Mouse (Mus musculus): ENCODE measurements at regions not wholly inside any gene's neighbourhood (a gene's known extent, or its start where the extent isn't known, plus 50 kb on each side); places are given as distances from the start of the nearest gene placed in this dataset.
A peak's percentile ranks its signal among the peaks of the same experiment; 100 is the strongest.

DNA sequence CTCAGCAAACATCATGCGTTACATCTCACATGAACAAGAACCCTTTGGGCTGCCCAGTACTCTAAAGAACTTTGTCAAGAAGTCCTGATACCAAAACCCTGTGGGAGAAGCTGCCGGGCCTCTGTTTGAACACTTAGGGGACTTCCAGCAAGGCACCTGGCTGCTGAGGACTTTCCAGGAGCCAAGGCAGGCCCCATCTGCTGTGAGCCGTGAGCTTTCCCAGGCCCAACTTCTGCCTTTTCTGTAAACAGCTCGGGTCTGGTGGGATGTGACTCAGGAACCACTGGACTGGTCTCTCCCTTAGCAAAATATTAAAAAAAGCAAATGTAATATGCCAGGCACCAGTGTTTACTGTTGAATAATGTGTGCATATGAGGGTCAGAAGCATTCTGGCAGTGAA lies 85.7 kb upstream of the Id2 start:
- no peaks in the 10 kb centered on the region for H3K4me1 ChIP-seq (ENCODE audit: insufficient read depth, low read depth, low read length)
- H3K4me2 ChIP-seq (replicated peaks; ENCODE audit: low read depth, low read length): no peak overlapping the region
- H3K27me3 ChIP-seq (replicated peaks; ENCODE audit: insufficient read depth, low read length): no peaks in the 10 kb centered on the region
- no peak for DNase-seq (ENCODE audit: low spot score)
- no peaks in the 10 kb centered on the region for H3K36me3 ChIP-seq (ENCODE audit: insufficient read depth, low read length)
- no peak for TF ChIP-seq EP300 (IDR thresholded peaks at IDR 0.05)
- TF ChIP-seq CTCF (IDR thresholded peaks at IDR 0.05): no peak
- ATAC-seq: no peak
- no peak overlapping the region for H3K9ac ChIP-seq (replicated peaks; ENCODE audit: low read depth)
- H3K4me3 ChIP-seq (ENCODE audit: low read depth, low read length): no peak overlapping the region
- H3K9me3 ChIP-seq (ENCODE audit: low read length): no peaks in the 10 kb centered on the region
- WGBS: 70% methylated on average over 4 of the region's 4 CpGs
- H3K27ac ChIP-seq (ENCODE audit: low read length): no peak overlapping the region

DNA sequence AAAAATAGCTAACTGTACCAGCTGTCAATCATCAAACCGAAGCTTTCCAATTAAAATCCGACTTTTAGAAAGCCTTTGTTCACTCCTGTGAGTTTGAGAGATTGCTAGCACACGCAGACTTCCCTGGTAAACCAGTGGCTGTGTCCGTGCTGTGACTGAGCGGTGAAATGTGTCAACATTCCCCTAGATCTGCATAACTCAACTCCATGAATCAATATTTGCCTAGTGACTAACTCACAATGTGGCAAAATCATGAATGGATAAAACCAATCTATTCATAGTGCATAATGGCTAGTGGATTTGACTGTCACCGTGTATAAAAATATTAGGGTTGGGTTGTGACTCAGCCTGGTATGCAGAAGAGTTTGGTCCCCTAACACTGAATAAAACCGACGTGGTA lies 84.4 kb upstream of the Id2 start:
- Histone ChIP-seq H3K9me3 (ENCODE audit: low read length) (no peaks in the 10 kb centered on the region), H3K36me3 (ENCODE audit: insufficient read depth, low read length) (no peaks in the 10 kb centered on the region), H3K4me3 (ENCODE audit: low read depth, low read length) (no peak overlapping the region), H3K4me2 (replicated peaks; ENCODE audit: low read depth, low read length) (no peak overlapping the region), H3K27ac (ENCODE audit: low read length) (no peak overlapping the region), H3K4me1 (ENCODE audit: insufficient read depth, low read depth, low read length) (no peaks in the 10 kb centered on the region), H3K27me3 (replicated peaks; ENCODE audit: insufficient read depth, low read length) (no peaks in the 10 kb centered on the region), H3K9ac (replicated peaks; ENCODE audit: low read depth) (no peak overlapping the region)
- peak; percentile 82 for DNase-seq (ENCODE audit: low spot score)
- peak; percentile 83 for ATAC-seq
- no peak for TF ChIP-seq CTCF (IDR thresholded peaks at IDR 0.05)
- TF ChIP-seq EP300 (IDR thresholded peaks at IDR 0.05): peak; percentile 71
- WGBS: 52% methylated on average over 8 of the region's 8 CpGs

DNA sequence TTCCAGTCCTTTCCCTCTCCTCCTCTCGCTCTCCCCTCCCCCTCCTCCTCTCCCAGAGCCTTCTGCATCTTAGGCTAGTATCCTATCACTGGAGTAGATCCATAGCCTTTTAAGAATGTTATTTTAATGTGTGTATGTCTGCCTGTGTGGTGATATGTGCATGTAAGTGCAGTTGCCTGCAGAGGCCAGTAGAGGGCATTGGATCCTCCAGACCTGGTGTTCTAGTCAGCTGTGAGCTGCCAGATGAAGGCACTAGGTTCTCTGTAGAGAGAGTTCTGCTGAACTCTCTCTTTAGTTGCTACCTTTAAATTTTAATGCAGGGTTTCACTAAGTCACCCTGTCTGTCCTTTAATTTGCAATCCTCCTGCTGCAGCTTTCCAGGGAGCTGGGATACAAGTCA lies 83.9 kb upstream of the Id2 start:
- Histone ChIP-seq H3K9me3 (ENCODE audit: low read length) (no peaks in the 10 kb centered on the region), H3K9ac (replicated peaks; ENCODE audit: low read depth) (no peak overlapping the region), H3K27ac (ENCODE audit: low read length) (no peak overlapping the region), H3K36me3 (ENCODE audit: insufficient read depth, low read length) (no peaks in the 10 kb centered on the region), H3K4me1 (ENCODE audit: insufficient read depth, low read depth, low read length) (no peaks in the 10 kb centered on the region), H3K27me3 (replicated peaks; ENCODE audit: insufficient read depth, low read length) (no peaks in the 10 kb centered on the region), H3K4me2 (replicated peaks; ENCODE audit: low read depth, low read length) (no peak overlapping the region), H3K4me3 (ENCODE audit: low read depth, low read length) (no peak overlapping the region)
- DNase-seq (ENCODE audit: low spot score): no peak
- 100% methylated on average over 1 of the region's 1 CpGs for WGBS
- no peak for ATAC-seq
- no peak for TF ChIP-seq EP300 (IDR thresholded peaks at IDR 0.05)
- TF ChIP-seq CTCF (IDR thresholded peaks at IDR 0.05): peak; percentile 63

DNA sequence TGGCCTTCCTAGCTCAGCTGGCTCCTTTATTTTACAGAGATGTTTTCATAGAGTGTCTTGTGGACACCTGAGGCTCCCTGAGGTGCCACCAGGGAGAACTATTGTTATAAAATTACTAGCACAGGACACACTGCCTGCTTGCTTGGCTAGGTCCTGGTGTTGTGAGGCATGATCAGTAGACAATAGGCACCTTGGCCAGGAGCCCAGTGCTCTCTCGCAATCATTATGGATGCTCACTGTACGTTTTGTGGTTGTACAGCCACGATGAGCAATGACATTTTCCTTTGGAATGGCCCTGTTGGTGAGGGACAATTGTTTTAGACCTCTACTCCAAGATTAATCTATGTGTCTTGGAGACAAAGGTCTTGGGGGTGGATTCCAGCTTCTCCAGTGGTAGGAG lies 83.3 kb upstream of the Id2 start:
- no peaks in the 10 kb centered on the region for H3K9me3 ChIP-seq (ENCODE audit: low read length)
- H3K4me3 ChIP-seq (ENCODE audit: low read depth, low read length): no peak overlapping the region
- no peak overlapping the region for H3K4me2 ChIP-seq (replicated peaks; ENCODE audit: low read depth, low read length)
- DNase-seq (ENCODE audit: low spot score) (no peak), ATAC-seq (no peak)
- H3K36me3 ChIP-seq (ENCODE audit: insufficient read depth, low read length): no peaks in the 10 kb centered on the region
- H3K27me3 ChIP-seq (replicated peaks; ENCODE audit: insufficient read depth, low read length): no peaks in the 10 kb centered on the region
- H3K27ac ChIP-seq (ENCODE audit: low read length): no peak overlapping the region
- TF ChIP-seq EP300 (IDR thresholded peaks at IDR 0.05): no peak
- TF ChIP-seq CTCF (IDR thresholded peaks at IDR 0.05): no peak
- H3K9ac ChIP-seq (replicated peaks; ENCODE audit: low read depth): no peak overlapping the region
- 42% methylated on average over 3 of the region's 3 CpGs for WGBS
- H3K4me1 ChIP-seq (ENCODE audit: insufficient read depth, low read depth, low read length): no peaks in the 10 kb centered on the region

DNA sequence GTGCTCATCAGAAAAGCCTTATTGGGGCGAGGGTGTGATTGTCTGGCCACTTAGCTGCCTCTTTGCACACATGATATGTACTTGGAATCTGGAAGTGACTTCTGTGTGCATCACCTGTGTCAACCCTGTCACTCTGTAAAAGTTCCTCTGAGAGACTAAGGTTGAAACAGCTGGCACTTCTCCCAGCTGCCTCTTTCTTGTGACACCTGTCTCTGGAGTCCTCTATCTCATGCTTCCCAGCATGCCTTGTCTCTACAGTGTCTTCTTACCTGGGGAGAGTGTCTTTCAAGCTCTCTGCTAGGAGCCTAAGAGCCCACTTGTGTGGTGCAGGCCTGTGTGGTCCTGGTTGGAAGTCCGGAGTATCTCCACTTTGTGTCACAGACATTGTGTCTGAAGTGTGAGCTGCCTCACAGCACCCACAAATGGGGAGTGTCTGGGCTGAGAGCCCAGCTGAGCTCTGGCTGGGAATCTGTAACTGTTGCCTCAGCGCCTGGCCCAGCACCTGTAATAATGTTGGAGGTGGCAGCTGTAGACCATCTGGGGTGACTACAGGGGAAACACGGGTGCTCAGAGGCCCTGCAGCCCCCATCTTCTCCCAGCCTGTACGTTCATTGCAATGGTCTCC lies 81.7 kb upstream of the Id2 start:
- DNase-seq (ENCODE audit: low spot score) (no peak), ATAC-seq (peak; percentile 22; the same call in 1 of the 2 replicates)
- Histone ChIP-seq H3K36me3 (ENCODE audit: insufficient read depth, low read length) (no peaks in the 10 kb centered on the region), H3K4me2 (replicated peaks; ENCODE audit: low read depth, low read length) (no peak overlapping the region), H3K9me3 (ENCODE audit: low read length) (no peaks in the 10 kb centered on the region), H3K4me3 (ENCODE audit: low read depth, low read length) (no peak overlapping the region), H3K9ac (replicated peaks; ENCODE audit: low read depth) (no peak overlapping the region), H3K4me1 (ENCODE audit: insufficient read depth, low read depth, low read length) (no peaks in the 10 kb centered on the region), H3K27me3 (replicated peaks; ENCODE audit: insufficient read depth, low read length) (no peaks in the 10 kb centered on the region), H3K27ac (ENCODE audit: low read length) (no peak overlapping the region)
- no peak for TF ChIP-seq CTCF (IDR thresholded peaks at IDR 0.05)
- TF ChIP-seq EP300 (IDR thresholded peaks at IDR 0.05): no peak
- WGBS: 56% methylated on average over 5 of the region's 5 CpGs

DNA sequence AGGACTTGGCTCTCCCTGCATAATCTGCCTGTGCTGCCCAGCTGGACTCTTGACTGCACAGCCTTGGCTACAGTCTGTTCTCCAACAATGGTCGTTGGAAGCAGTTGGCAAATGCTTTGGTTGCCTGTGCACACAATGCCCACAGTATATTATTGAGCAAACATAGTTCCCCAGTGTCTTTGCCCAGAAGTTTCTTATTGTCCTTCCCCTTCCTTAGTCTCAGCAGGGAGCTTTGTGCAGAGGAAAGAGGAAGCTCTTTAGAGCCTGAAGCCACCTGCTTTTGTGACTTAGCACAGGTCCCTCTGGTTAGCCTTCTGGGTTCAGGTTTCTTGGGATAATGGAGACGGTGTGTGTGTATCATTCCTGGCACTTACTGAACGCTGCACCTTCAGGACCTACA lies 80.9 kb upstream of the Id2 start:
- Histone ChIP-seq H3K4me2 (replicated peaks; ENCODE audit: low read depth, low read length) (no peak overlapping the region), H3K4me3 (ENCODE audit: low read depth, low read length) (no peak overlapping the region), H3K9ac (replicated peaks; ENCODE audit: low read depth) (no peak overlapping the region), H3K9me3 (ENCODE audit: low read length) (no peaks in the 10 kb centered on the region), H3K36me3 (ENCODE audit: insufficient read depth, low read length) (no peaks in the 10 kb centered on the region), H3K27ac (ENCODE audit: low read length) (no peak overlapping the region), H3K27me3 (replicated peaks; ENCODE audit: insufficient read depth, low read length) (no peaks in the 10 kb centered on the region), H3K4me1 (ENCODE audit: insufficient read depth, low read depth, low read length) (no peaks in the 10 kb centered on the region)
- ATAC-seq (no peak), DNase-seq (ENCODE audit: low spot score) (peak; percentile 40)
- WGBS: 52% methylated on average over 3 of the region's 3 CpGs
- TF ChIP-seq CTCF (IDR thresholded peaks at IDR 0.05) (no peak), EP300 (IDR thresholded peaks at IDR 0.05) (no peak)

DNA sequence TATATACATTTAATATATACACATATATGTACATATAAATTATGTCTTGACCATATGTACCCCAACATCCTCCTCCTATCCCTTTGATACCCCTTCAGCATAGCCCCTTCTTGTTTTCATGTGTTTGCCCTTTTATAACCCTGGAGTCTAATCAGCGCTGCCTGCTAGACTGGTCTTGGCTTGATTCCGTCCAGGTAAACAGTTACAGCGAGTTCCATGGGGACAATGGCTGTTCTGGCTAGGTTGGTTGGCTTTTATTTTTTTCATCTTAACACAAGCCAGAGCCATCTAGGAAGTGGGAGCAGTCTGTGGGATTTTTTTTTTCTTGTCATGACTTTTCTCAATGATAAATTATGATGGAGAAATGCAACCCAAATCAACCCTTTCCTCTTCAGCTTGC lies 79.6 kb upstream of the Id2 start:
- TF ChIP-seq CTCF (IDR thresholded peaks at IDR 0.05): no peak
- TF ChIP-seq EP300 (IDR thresholded peaks at IDR 0.05): no peak
- Histone ChIP-seq H3K36me3 (ENCODE audit: insufficient read depth, low read length) (no peaks in the 10 kb centered on the region), H3K27ac (ENCODE audit: low read length) (no peak overlapping the region), H3K9ac (replicated peaks; ENCODE audit: low read depth) (no peak overlapping the region), H3K9me3 (ENCODE audit: low read length) (no peaks in the 10 kb centered on the region), H3K27me3 (replicated peaks; ENCODE audit: insufficient read depth, low read length) (no peaks in the 10 kb centered on the region), H3K4me2 (replicated peaks; ENCODE audit: low read depth, low read length) (no peak overlapping the region), H3K4me3 (ENCODE audit: low read depth, low read length) (no peak overlapping the region), H3K4me1 (ENCODE audit: insufficient read depth, low read depth, low read length) (no peaks in the 10 kb centered on the region)
- WGBS: 48% methylated on average over 3 of the region's 3 CpGs
- ATAC-seq (no peak), DNase-seq (ENCODE audit: low spot score) (no peak)

All from lung, postnatal 0 days (tissue).